Mouse (Mus musculus): Measurements from ENCODE around the gene Fbxo40. TPM values are rescaled to one million over a fixed set of nuclear protein-coding genes. Genes with fewer than 3 reads are reported as not detected.
A peak's percentile ranks its signal among the peaks of the same experiment; 100 is the strongest.

The Fbxo40 gene
- polyA plus RNA-seq, 1 experiment from 2014 or later: not detected

- peak; percentile 86 for DNase-seq
- H3K36me3 ChIP-seq (ENCODE audit: insufficient read depth): no peaks in the 10 kb centered on the region
- ATAC-seq (ENCODE audit: insufficient read depth): peak; percentile 42
- 0 out of 2 replicates have a peak, but pooled peaks cover 4% of the 10 kb centered on the region for H3K4me1 ChIP-seq (ENCODE audit: insufficient read depth)
- no peaks in the 10 kb centered on the region for H3K27me3 ChIP-seq (ENCODE audit: insufficient read depth, low read length)
- no peak overlapping the region for H3K4me3 ChIP-seq (ENCODE audit: low read depth, low read length)
- TF ChIP-seq CTCF (IDR thresholded peaks at IDR 0.05; ENCODE audit: low read depth): peak; percentile 60
- H3K27ac ChIP-seq (ENCODE audit: low read depth): 0 out of 2 replicates have a peak overlapping the region, but pooled peaks have one; percentile 36
- no peak overlapping the region for H3K9ac ChIP-seq
- peak overlapping the region; percentile 72; the same call in 1 of the 2 replicates for H3K4me2 ChIP-seq
- H3K9me3 ChIP-seq (ENCODE audit: low read depth, low read length): no peaks in the 10 kb centered on the region
- 52% methylated on average over 4 of the region's 4 CpGs for WGBS
These were observed 20.1 kb upstream of the Fbxo40 start for GRCm38 (mm10) chr16:37010370-37010769.

DNA sequence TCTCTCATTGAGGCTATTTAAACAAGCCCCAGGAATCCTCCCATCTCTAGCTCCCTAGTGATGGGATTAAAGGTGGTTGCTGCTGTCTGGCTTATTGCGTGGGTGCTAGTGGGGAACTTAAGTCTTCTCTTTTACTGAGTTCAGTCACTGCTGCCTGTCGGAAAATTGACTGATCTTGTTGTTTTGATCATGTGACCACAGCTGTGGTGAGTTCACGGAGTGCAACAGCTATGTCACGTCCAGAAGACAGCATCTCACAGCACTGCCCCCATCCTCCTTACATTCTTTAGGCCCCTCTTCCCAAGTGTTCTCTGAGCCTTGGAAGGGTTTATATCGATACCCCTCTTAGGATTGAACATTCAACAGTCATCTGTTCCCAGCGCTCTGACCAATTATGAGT is 19.0 kb upstream of the Fbxo40 start:
- Histone ChIP-seq H3K9ac (no peak overlapping the region), H3K36me3 (ENCODE audit: insufficient read depth) (no peaks in the 10 kb centered on the region), H3K27me3 (ENCODE audit: insufficient read depth, low read length) (no peaks in the 10 kb centered on the region), H3K27ac (ENCODE audit: low read depth) (no peak overlapping the region), H3K4me2 (no peak overlapping the region), H3K4me3 (ENCODE audit: low read depth, low read length) (no peak overlapping the region), H3K9me3 (ENCODE audit: low read depth, low read length) (no peaks in the 10 kb centered on the region), H3K4me1 (ENCODE audit: insufficient read depth) (0 out of 2 replicates have a peak, but pooled peaks cover 4% of the 10 kb centered on the region)
- DNase-seq (no peak), ATAC-seq (ENCODE audit: insufficient read depth) (no peak)
- 53% methylated on average over 6 of the region's 6 CpGs for WGBS
- no peak for TF ChIP-seq CTCF (IDR thresholded peaks at IDR 0.05; ENCODE audit: low read depth)

DNA sequence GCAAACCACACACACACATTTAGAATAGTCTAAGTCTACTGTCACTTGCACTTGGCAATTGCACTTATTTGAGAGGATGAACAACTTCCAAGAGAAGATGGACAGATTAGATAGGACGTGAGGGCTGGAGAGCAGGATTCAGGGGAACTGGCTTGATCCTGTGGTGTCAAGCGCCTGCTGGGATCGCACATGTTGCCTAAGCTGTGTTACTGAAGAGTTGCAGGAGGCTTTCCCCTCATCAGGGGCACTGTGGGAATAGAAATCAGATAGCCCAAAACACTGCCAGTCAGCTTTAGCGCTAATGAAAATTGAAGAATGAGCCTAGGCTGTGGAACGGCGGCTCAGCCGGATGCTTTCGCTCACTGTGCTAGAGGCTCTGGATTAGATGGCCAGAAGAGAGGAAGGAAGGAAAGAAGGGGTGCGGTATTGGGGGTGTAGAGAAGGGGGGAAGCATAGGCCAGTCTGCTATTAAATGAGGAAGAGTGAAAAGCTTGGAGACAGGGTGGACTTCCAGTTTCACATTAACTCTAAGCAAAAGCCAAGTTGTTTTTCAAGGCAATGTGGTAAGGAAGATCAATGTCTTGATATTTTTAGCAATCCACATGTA is 9.2 kb upstream of the Fbxo40 start:
- no peaks in the 10 kb centered on the region for H3K9me3 ChIP-seq (ENCODE audit: low read depth, low read length)
- no peak overlapping the region for H3K4me2 ChIP-seq
- DNase-seq: no peak
- H3K9ac ChIP-seq: no peak overlapping the region
- H3K36me3 ChIP-seq (ENCODE audit: insufficient read depth): no peaks in the 10 kb centered on the region
- no peaks in the 10 kb centered on the region for H3K4me1 ChIP-seq (ENCODE audit: insufficient read depth)
- no peak for TF ChIP-seq CTCF (IDR thresholded peaks at IDR 0.05; ENCODE audit: low read depth)
- H3K4me3 ChIP-seq (ENCODE audit: low read depth, low read length): no peak overlapping the region
- 65% methylated on average over 9 of the region's 9 CpGs for WGBS
- no peak for ATAC-seq (ENCODE audit: insufficient read depth)
- H3K27me3 ChIP-seq (ENCODE audit: insufficient read depth, low read length): no peaks in the 10 kb centered on the region
- no peak overlapping the region for H3K27ac ChIP-seq (ENCODE audit: low read depth)

DNA sequence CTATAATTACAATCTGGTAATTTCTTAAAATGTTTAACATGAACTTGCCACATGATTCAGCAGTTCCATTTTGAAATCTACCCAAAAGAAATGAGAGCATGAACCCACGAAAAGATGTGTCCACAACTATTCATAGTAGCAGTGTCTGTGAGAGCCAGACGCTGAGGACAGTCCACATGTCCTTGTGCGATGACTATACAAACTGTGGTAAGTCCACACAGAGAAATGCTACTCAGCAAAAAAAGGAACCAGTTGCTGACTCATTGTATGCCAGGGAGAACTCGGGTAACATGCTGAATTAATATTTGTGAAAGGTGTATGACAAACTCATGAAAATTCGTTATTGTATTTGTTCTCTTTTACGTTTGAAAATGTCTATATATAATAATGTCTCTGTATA is 7.4 kb upstream of the Fbxo40 start:
- Histone ChIP-seq H3K4me2 (no peak overlapping the region), H3K9ac (no peak overlapping the region), H3K27me3 (ENCODE audit: insufficient read depth, low read length) (no peaks in the 10 kb centered on the region), H3K27ac (ENCODE audit: low read depth) (no peak overlapping the region), H3K4me3 (ENCODE audit: low read depth, low read length) (no peak overlapping the region), H3K4me1 (ENCODE audit: insufficient read depth) (no peaks in the 10 kb centered on the region), H3K36me3 (ENCODE audit: insufficient read depth) (no peaks in the 10 kb centered on the region), H3K9me3 (ENCODE audit: low read depth, low read length) (no peaks in the 10 kb centered on the region)
- WGBS: 76% methylated on average over 6 of the region's 6 CpGs
- no peak for DNase-seq
- no peak for ATAC-seq (ENCODE audit: insufficient read depth)
- TF ChIP-seq CTCF (IDR thresholded peaks at IDR 0.05; ENCODE audit: low read depth): no peak

- no peaks in the 10 kb centered on the region for H3K4me1 ChIP-seq (ENCODE audit: insufficient read depth)
- ATAC-seq (ENCODE audit: insufficient read depth): no peak
- WGBS: 66% methylated on average over 8 of the region's 8 CpGs
- no peaks in the 10 kb centered on the region for H3K27me3 ChIP-seq (ENCODE audit: insufficient read depth, low read length)
- H3K4me2 ChIP-seq: no peak overlapping the region; the same call in 1 of the 2 replicates
- H3K36me3 ChIP-seq (ENCODE audit: insufficient read depth): no peaks in the 10 kb centered on the region
- no peak for DNase-seq
- H3K4me3 ChIP-seq (ENCODE audit: low read depth, low read length): no peak overlapping the region
- no peak for TF ChIP-seq CTCF (IDR thresholded peaks at IDR 0.05; ENCODE audit: low read depth)
- no peak overlapping the region for H3K27ac ChIP-seq (ENCODE audit: low read depth)
- no peaks in the 10 kb centered on the region for H3K9me3 ChIP-seq (ENCODE audit: low read depth, low read length)
- H3K9ac ChIP-seq: no peak overlapping the region
These were observed 774 bp downstream of the Fbxo40 start for GRCm38 (mm10) chr16:36989493-36989892.

- H3K4me3 ChIP-seq (ENCODE audit: low read depth, low read length): no peak overlapping the region
- no peaks in the 10 kb centered on the region for H3K27me3 ChIP-seq (ENCODE audit: insufficient read depth, low read length)
- TF ChIP-seq CTCF (IDR thresholded peaks at IDR 0.05; ENCODE audit: low read depth): no peak
- H3K4me1 ChIP-seq (ENCODE audit: insufficient read depth): no peaks in the 10 kb centered on the region
- no peaks in the 10 kb centered on the region for H3K36me3 ChIP-seq (ENCODE audit: insufficient read depth)
- H3K9ac ChIP-seq: no peak overlapping the region
- no peaks in the 10 kb centered on the region for H3K9me3 ChIP-seq (ENCODE audit: low read depth, low read length)
- no peak for ATAC-seq (ENCODE audit: insufficient read depth)
- no peak overlapping the region for H3K27ac ChIP-seq (ENCODE audit: low read depth)
- DNase-seq: no peak
- H3K4me2 ChIP-seq: no peak overlapping the region
These were observed 2.2 kb downstream of the Fbxo40 start for GRCm38 (mm10) chr16:36988066-36988465.

GRCm38 (mm10) chr16:36987399-36987798 is 2.9 kb downstream of the Fbxo40 start:
- Histone ChIP-seq H3K9ac (no peak overlapping the region), H3K27me3 (ENCODE audit: insufficient read depth, low read length) (no peaks in the 10 kb centered on the region), H3K4me3 (ENCODE audit: low read depth, low read length) (no peak overlapping the region), H3K9me3 (ENCODE audit: low read depth, low read length) (no peaks in the 10 kb centered on the region), H3K27ac (ENCODE audit: low read depth) (no peak overlapping the region), H3K36me3 (ENCODE audit: insufficient read depth) (no peaks in the 10 kb centered on the region), H3K4me1 (ENCODE audit: insufficient read depth) (no peaks in the 10 kb centered on the region), H3K4me2 (no peak overlapping the region)
- ATAC-seq (ENCODE audit: insufficient read depth) (no peak), DNase-seq (no peak)
- WGBS: 70% methylated on average over 2 of the region's 2 CpGs
- no peak for TF ChIP-seq CTCF (IDR thresholded peaks at IDR 0.05; ENCODE audit: low read depth)
